Mouse (Mus musculus) heart, adult 9 months (tissue): ENCODE results near the gene Crybb2.
A peak's percentile ranks its signal among the peaks of the same experiment; 100 is the strongest.

Experiments
- DNase-seq, 2 experiments: peaks; one replicate each; pipeline ENCODE4 v3.0.0; 2022; ENCODE audit warnings: low spot score in 2 of 2

The Crybb2 gene

GRCm38 (mm10) chr5:113031201-113031754, 38.6 kb downstream of the Crybb2 start:
- no peak for DNase-seq

- DNase-seq: no peak
These were observed 39.8 kb downstream of the Crybb2 start for GRCm38 (mm10) chr5:113030082-113030481.

GRCm38 (mm10) chr5:113026706-113027105, 43.2 kb downstream of the Crybb2 start:
- DNase-seq: no peak

- DNase-seq: peak; percentile 31 to 36
These were observed 45.7 kb downstream of the Crybb2 start for GRCm38 (mm10) chr5:113024154-113024764.

- DNase-seq: no peak
These were observed 51.7 kb downstream of the Crybb2 start for GRCm38 (mm10) chr5:113018190-113018589.

GRCm38 (mm10) chr5:113017004-113017403, 52.9 kb downstream of the Crybb2 start:
- DNase-seq: no peak

- DNase-seq: peak; percentile 35 to 54
These were observed 54.5 kb downstream of the Crybb2 start, which contains the start of gene Grk3 for GRCm38 (mm10) chr5:113015236-113016061. TSS of gene Grk3 (minus strand) at chr5:113015791.

- DNase-seq: no peak
These were observed 55.1 kb downstream of the Crybb2 start for GRCm38 (mm10) chr5:113014808-113015235.

GRCm38 (mm10) chr5:113014111-113014807, 55.7 kb downstream of the Crybb2 start:
- DNase-seq: no peak

GRCm38 (mm10) chr5:113011926-113012325, 58.0 kb downstream of the Crybb2 start:
- DNase-seq: no peak

GRCm38 (mm10) chr5:113009183-113009820, 60.6 kb downstream of the Crybb2 start:
- no peak for DNase-seq

- DNase-seq: no peak
These were observed 61.4 kb downstream of the Crybb2 start for GRCm38 (mm10) chr5:113008496-113008895.
